Mouse (Mus musculus): Measurements from ENCODE around the gene Cyb5r1. TPM values are rescaled to one million over a fixed set of nuclear protein-coding genes. Genes with fewer than 3 reads are reported as not detected.

Cyb5r1 gene
- polyA plus RNA-seq (2012; rRNA removed) = 14.3 and 15.4 TPM in 2 replicates

- no peaks in the 10 kb centered on the region for H3K4me1 ChIP-seq (ENCODE audit: control insufficient read depth, insufficient read depth, low read length)
- TF ChIP-seq POLR2A (IDR thresholded peaks at IDR 0.05; ENCODE audit: extremely low read depth, insufficient read depth, low read length) (0 out of 2 replicates have a peak, but pooled peaks have one; percentile 20), CTCF (IDR thresholded peaks at IDR 0.05; ENCODE audit: extremely low read depth, insufficient read depth, low read length) (no peak)
- peak within 1 kb of the TSS; percentile 69 for H3K4me3 ChIP-seq (ENCODE audit: insufficient read depth, low read length)
- H3K27ac ChIP-seq (ENCODE audit: insufficient read depth, low read length) = no peak within 1 kb of the TSS
These were observed at the start of gene Cyb5r1 for GRCm38 (mm10) chr1:134405509-134406413. Gene Cyb5r1, plus strand, starts transcription at chr1:134405559.

- Histone ChIP-seq H3K4me3 (ENCODE audit: insufficient read depth, low read length) (no peak overlapping the region), H3K27ac (ENCODE audit: insufficient read depth, low read length) (no peak overlapping the region), H3K4me1 (ENCODE audit: control insufficient read depth, insufficient read depth, low read length) (0 out of 2 replicates have a peak, but pooled peaks cover 1% of the 10 kb centered on the region)
- TF ChIP-seq CTCF (IDR thresholded peaks at IDR 0.05; ENCODE audit: extremely low read depth, insufficient read depth, low read length) (no peak), POLR2A (IDR thresholded peaks at IDR 0.05; ENCODE audit: extremely low read depth, insufficient read depth, low read length) (no peak)
These were observed 47.9 kb upstream of the Cyb5r1 start for GRCm38 (mm10) chr1:134357461-134357860.

- TF ChIP-seq POLR2A (IDR thresholded peaks at IDR 0.05; ENCODE audit: extremely low read depth, insufficient read depth, low read length) (no peak), CTCF (IDR thresholded peaks at IDR 0.05; ENCODE audit: extremely low read depth, insufficient read depth, low read length) (no peak)
- H3K4me1 ChIP-seq (ENCODE audit: control insufficient read depth, insufficient read depth, low read length) = 0 out of 2 replicates have a peak, but pooled peaks cover 1% of the 10 kb centered on the region
- no peak overlapping the region; the same call in 1 of the 2 replicates for H3K4me3 ChIP-seq (ENCODE audit: insufficient read depth, low read length)
- no peak overlapping the region for H3K27ac ChIP-seq (ENCODE audit: insufficient read depth, low read length)
These were observed 44.7 kb upstream of the Cyb5r1 start for GRCm38 (mm10) chr1:134360656-134361055.

GRCm38 (mm10) chr1:134361195-134361856 lies 44.0 kb upstream of the Cyb5r1 start:
- H3K27ac ChIP-seq (ENCODE audit: insufficient read depth, low read length) = no peak overlapping the region
- peak overlapping the region; percentile 47 for H3K4me3 ChIP-seq (ENCODE audit: insufficient read depth, low read length)
- H3K4me1 ChIP-seq (ENCODE audit: control insufficient read depth, insufficient read depth, low read length) = 0 out of 2 replicates have a peak, but pooled peaks cover 1% of the 10 kb centered on the region
- TF ChIP-seq CTCF (IDR thresholded peaks at IDR 0.05; ENCODE audit: extremely low read depth, insufficient read depth, low read length) = no peak

GRCm38 (mm10) chr1:134361857-134362212 lies 43.5 kb upstream of the Cyb5r1 start, which contains the start of gene Tmem183a:
Gene Tmem183a, minus strand, starts transcription at chr1:134361979.
- TF ChIP-seq POLR2A (IDR thresholded peaks at IDR 0.05; ENCODE audit: extremely low read depth, insufficient read depth, low read length) (peak; percentile 97), CTCF (IDR thresholded peaks at IDR 0.05; ENCODE audit: extremely low read depth, insufficient read depth, low read length) (no peak)
- 0 out of 2 replicates have a peak, but pooled peaks cover 1% of the 10 kb centered on the region for H3K4me1 ChIP-seq (ENCODE audit: control insufficient read depth, insufficient read depth, low read length)
- peak within 1 kb of the TSS; percentile 47 for H3K4me3 ChIP-seq (ENCODE audit: insufficient read depth, low read length)

GRCm38 (mm10) chr1:134363194-134363593 lies 42.2 kb upstream of the Cyb5r1 start:
- no peak overlapping the region for H3K27ac ChIP-seq (ENCODE audit: insufficient read depth, low read length)
- H3K4me3 ChIP-seq (ENCODE audit: insufficient read depth, low read length) = no peak overlapping the region
- TF ChIP-seq POLR2A (IDR thresholded peaks at IDR 0.05; ENCODE audit: extremely low read depth, insufficient read depth, low read length) = no peak
- no peak for TF ChIP-seq CTCF (IDR thresholded peaks at IDR 0.05; ENCODE audit: extremely low read depth, insufficient read depth, low read length)
- H3K4me1 ChIP-seq (ENCODE audit: control insufficient read depth, insufficient read depth, low read length) = 0 out of 2 replicates have a peak, but pooled peaks cover 1% of the 10 kb centered on the region

More at GRCm38 (mm10) chr1:134361857-134362212, 43.5 kb upstream of the Cyb5r1 start, which contains the start of gene Tmem183a:
- H3K27ac ChIP-seq (ENCODE audit: insufficient read depth, low read length) = peak within 1 kb of the TSS; percentile 62

GRCm38 (mm10) chr1:134365491-134365890 lies 39.9 kb upstream of the Cyb5r1 start:
- Histone ChIP-seq H3K4me1 (ENCODE audit: control insufficient read depth, insufficient read depth, low read length) (no peaks in the 10 kb centered on the region), H3K4me3 (ENCODE audit: insufficient read depth, low read length) (no peak overlapping the region), H3K27ac (ENCODE audit: insufficient read depth, low read length) (no peak overlapping the region)
- TF ChIP-seq POLR2A (IDR thresholded peaks at IDR 0.05; ENCODE audit: extremely low read depth, insufficient read depth, low read length) (no peak), CTCF (IDR thresholded peaks at IDR 0.05; ENCODE audit: extremely low read depth, insufficient read depth, low read length) (no peak)

- H3K4me3 ChIP-seq (ENCODE audit: insufficient read depth, low read length) = no peak overlapping the region
- TF ChIP-seq CTCF (IDR thresholded peaks at IDR 0.05; ENCODE audit: extremely low read depth, insufficient read depth, low read length) (peak; percentile 61), POLR2A (IDR thresholded peaks at IDR 0.05; ENCODE audit: extremely low read depth, insufficient read depth, low read length) (no peak)
- H3K4me1 ChIP-seq (ENCODE audit: control insufficient read depth, insufficient read depth, low read length) = no peaks in the 10 kb centered on the region
- H3K27ac ChIP-seq (ENCODE audit: insufficient read depth, low read length) = no peak overlapping the region
These were observed 36.5 kb upstream of the Cyb5r1 start for GRCm38 (mm10) chr1:134368777-134369337.

- H3K27ac ChIP-seq (ENCODE audit: insufficient read depth, low read length) = no peak overlapping the region
- H3K4me3 ChIP-seq (ENCODE audit: insufficient read depth, low read length) = no peak overlapping the region
- no peaks in the 10 kb centered on the region for H3K4me1 ChIP-seq (ENCODE audit: control insufficient read depth, insufficient read depth, low read length)
- TF ChIP-seq POLR2A (IDR thresholded peaks at IDR 0.05; ENCODE audit: extremely low read depth, insufficient read depth, low read length) (no peak), CTCF (IDR thresholded peaks at IDR 0.05; ENCODE audit: extremely low read depth, insufficient read depth, low read length) (no peak)
These were observed 31.2 kb upstream of the Cyb5r1 start for GRCm38 (mm10) chr1:134374124-134374523.

Data from cortical plate, adult 2 months (tissue).